Mouse (Mus musculus) mature B cell (primary cell): ENCODE results near the gene Plod3.

Source experiments
- in situ Hi-C: fragments of 300-500 bp; cut with MboI; formaldehyde crosslinking; loops from 2 replicates; pipeline ENCODE4 v1.14.3; 2019

Plod3 gene

GRCm38 (mm10) chr5:136965210-136965609, 21.6 kb upstream of the Plod3 start:
- in situ Hi-C loops = no loop called here

GRCm38 (mm10) chr5:136965686-136966085, 21.1 kb upstream of the Plod3 start:
- in situ Hi-C loops = no loop called here

- in situ Hi-C loops = no loop called here
Measured at GRCm38 (mm10) chr5:136966331-136966730, 20.5 kb upstream of the Plod3 start, which contains the start of gene Cldn15. Gene Cldn15 (plus strand): TSS chr5:136966616.

GRCm38 (mm10) chr5:136966861-136967455, 19.9 kb upstream of the Plod3 start:
- in situ Hi-C loops = no loop called here

- in situ Hi-C loops = no loop called here
Measured at GRCm38 (mm10) chr5:136967592-136967991, 19.2 kb upstream of the Plod3 start.

- in situ Hi-C loops = no loop called here
Measured at GRCm38 (mm10) chr5:136970703-136971102, 16.1 kb upstream of the Plod3 start.

- in situ Hi-C loops = no loop called here
Measured at GRCm38 (mm10) chr5:136973670-136974069, 13.1 kb upstream of the Plod3 start.

GRCm38 (mm10) chr5:136977769-136978168, 9.1 kb upstream of the Plod3 start:
- in situ Hi-C loops = no loop called here

- in situ Hi-C loops = no loop called here
Measured at GRCm38 (mm10) chr5:136979762-136980161, 7.1 kb upstream of the Plod3 start.

- in situ Hi-C loops = no loop called here
Measured at GRCm38 (mm10) chr5:136980974-136981373, 5.8 kb upstream of the Plod3 start.

- in situ Hi-C loops = no loop called here
Measured at GRCm38 (mm10) chr5:136982338-136982930, 4.4 kb upstream of the Plod3 start.

GRCm38 (mm10) chr5:136984828-136985227, 2.0 kb upstream of the Plod3 start:
- in situ Hi-C loops = no loop called here

GRCm38 (mm10) chr5:136987138-136987933, 517 bp downstream of the Plod3 start:
- in situ Hi-C loops = no loop called here

GRCm38 (mm10) chr5:136987934-136988271, 1.1 kb downstream of the Plod3 start, which contains the start of gene Znhit1:
Gene Znhit1 (minus strand): TSS chr5:136988021.
- in situ Hi-C loops = no loop called here

GRCm38 (mm10) chr5:136988420-136988819, 1.6 kb downstream of the Plod3 start:
- in situ Hi-C loops = no loop called here

GRCm38 (mm10) chr5:136989801-136990200, 3.0 kb downstream of the Plod3 start:
- in situ Hi-C loops = no loop called here

GRCm38 (mm10) chr5:136999449-136999848, 12.6 kb downstream of the Plod3 start:
- in situ Hi-C loops = no loop called here

GRCm38 (mm10) chr5:137000612-137001011, 13.8 kb downstream of the Plod3 start:
- in situ Hi-C loops = no loop called here

- in situ Hi-C loops = no loop called here
Measured at GRCm38 (mm10) chr5:137007276-137007675, 20.5 kb downstream of the Plod3 start.

GRCm38 (mm10) chr5:137009988-137010387, 23.2 kb downstream of the Plod3 start:
- in situ Hi-C loops = no loop called here

GRCm38 (mm10) chr5:137012401-137012950, 25.7 kb downstream of the Plod3 start:
- in situ Hi-C loops = no loop called here

GRCm38 (mm10) chr5:137015913-137016312, 29.1 kb downstream of the Plod3 start:
- in situ Hi-C loops = no loop called here

- in situ Hi-C loops = no loop called here
Measured at GRCm38 (mm10) chr5:137024318-137024717, 37.5 kb downstream of the Plod3 start.
